Mouse (Mus musculus) liver, adult 2 months (tissue): ENCODE data around the gene Nudt21. TPM values are rescaled to one million over a fixed set of nuclear protein-coding genes. Genes with fewer than 3 reads are reported as not detected.

Experiments used
- DNase-seq: peaks from one replicate; pipeline ENCODE4 v3.0.0-alpha.2; 2011; ENCODE audit warnings: low read depth, low spot score; ENCODE audit errors: extremely low read depth
- H3K27ac ChIP-seq: fragments of 200-500 bp; replicated peaks from 2 replicates; pipeline ENCODE4 v1.5.1; 2012; ENCODE audit warnings: low read depth, mild to moderate bottlenecking, control low read depth, inconsistent platforms, low read length; ENCODE audit not compliant: insufficient read depth
- H3K27me3 ChIP-seq: fragments of 200-500 bp; 2 replicates; pipeline ENCODE4 v1.6.1; 2012; ENCODE audit warnings: mild to moderate bottlenecking, moderate library complexity, low read length, inconsistent platforms; ENCODE audit not compliant: control insufficient read depth, insufficient read depth
- H3K36me3 ChIP-seq: fragments of 200-500 bp; 2 replicates; pipeline ENCODE4 v1.6.1; 2012; ENCODE audit warnings: low read length, inconsistent platforms; ENCODE audit not compliant: control insufficient read depth, insufficient read depth
- H3K4me1 ChIP-seq: fragments of 200-500 bp; 2 replicates; pipeline ENCODE4 v1.6.1; 2011; ENCODE audit warnings: low read length; ENCODE audit not compliant: control insufficient read depth, insufficient read depth
- H3K4me3 ChIP-seq: fragments of 200-500 bp; 2 replicates; pipeline ENCODE4 v1.5.1; 2011; ENCODE audit warnings: low read depth, mild to moderate bottlenecking, control low read depth, low read length, moderate library complexity; ENCODE audit not compliant: insufficient read depth
- H3K79me2 ChIP-seq: fragments of 200-500 bp; 2 replicates; pipeline ENCODE4 v1.6.1; 2012; ENCODE audit warnings: inconsistent platforms, mild to moderate bottlenecking, low read length, moderate library complexity; ENCODE audit not compliant: control insufficient read depth, insufficient read depth
- H3K9ac ChIP-seq: fragments of 200-500 bp; 2 replicates; pipeline ENCODE4 v1.6.1; 2012; ENCODE audit warnings: low read depth, mild to moderate bottlenecking, control low read depth, inconsistent platforms, low read length
- CTCF ChIP-seq: fragments of 200-500 bp; IDR thresholded peaks from 2 replicates; pipeline ENCODE4 v1.5.1; 2011; ENCODE audit warnings: low read depth, low read length, control low read depth
- POLR2A ChIP-seq: fragments of 200-500 bp; IDR thresholded peaks from 2 replicates; pipeline ENCODE4 v1.6.1; 2011; ENCODE audit warnings: low read length, control low read depth; ENCODE audit not compliant: insufficient read depth; ENCODE audit errors: extremely low read depth
- WGBS: fragments of 180-500 bp; shearing (Covaris S2); methylation state at CpG from one replicate; pipeline ENCODE4 v1.1.7; 2018; 5-methylcytosine and 5-hydroxymethylcytosine counted together
- polyA plus RNA-seq: library from polyadenylated mRNA; depleted of rRNA; stranded (reverse); fragments of >200 nt; gene quantifications from 2 replicates; pipeline ENCODE4 v1.2.3, GENCODE M21; 2012
- total RNA-seq: library from RNA; depleted of rRNA; stranded (reverse); fragments of >200 nt; gene quantifications from 2 replicates; pipeline ENCODE4 v1.2.3, GENCODE M21; 2014

Gene Nudt21
- total and polyA plus RNA-seq, 2 experiments: 16.7 to 26.9 TPM

DNA sequence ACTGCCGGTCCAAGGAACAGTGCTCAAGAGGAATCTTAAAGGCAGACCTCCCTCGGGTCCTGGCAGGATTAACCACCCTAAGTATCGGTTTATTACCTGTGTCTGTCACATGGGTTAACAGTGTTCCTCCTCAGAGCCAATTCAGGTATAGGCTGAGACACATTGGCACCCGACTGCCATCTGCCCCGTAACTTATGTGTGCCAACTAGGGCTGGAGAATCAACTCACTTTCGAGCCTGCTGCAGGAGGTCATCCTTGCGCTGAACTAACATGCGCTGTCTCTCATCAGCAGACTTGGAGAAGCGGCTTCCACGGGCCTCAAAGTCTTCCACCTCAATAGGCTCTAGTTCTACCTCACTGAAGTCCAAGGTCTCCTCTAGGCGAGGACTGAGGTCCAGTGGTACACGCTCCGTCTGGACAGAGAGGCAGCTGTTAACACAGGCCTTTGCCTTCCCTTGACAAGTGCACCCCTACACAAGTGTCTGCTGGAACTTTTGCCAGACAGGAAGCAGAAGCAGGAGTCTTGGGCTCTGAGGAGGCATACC lies 62.9 kb downstream of the Nudt21 start:
- TF ChIP-seq POLR2A (no peak), CTCF (no peak)

DNA sequence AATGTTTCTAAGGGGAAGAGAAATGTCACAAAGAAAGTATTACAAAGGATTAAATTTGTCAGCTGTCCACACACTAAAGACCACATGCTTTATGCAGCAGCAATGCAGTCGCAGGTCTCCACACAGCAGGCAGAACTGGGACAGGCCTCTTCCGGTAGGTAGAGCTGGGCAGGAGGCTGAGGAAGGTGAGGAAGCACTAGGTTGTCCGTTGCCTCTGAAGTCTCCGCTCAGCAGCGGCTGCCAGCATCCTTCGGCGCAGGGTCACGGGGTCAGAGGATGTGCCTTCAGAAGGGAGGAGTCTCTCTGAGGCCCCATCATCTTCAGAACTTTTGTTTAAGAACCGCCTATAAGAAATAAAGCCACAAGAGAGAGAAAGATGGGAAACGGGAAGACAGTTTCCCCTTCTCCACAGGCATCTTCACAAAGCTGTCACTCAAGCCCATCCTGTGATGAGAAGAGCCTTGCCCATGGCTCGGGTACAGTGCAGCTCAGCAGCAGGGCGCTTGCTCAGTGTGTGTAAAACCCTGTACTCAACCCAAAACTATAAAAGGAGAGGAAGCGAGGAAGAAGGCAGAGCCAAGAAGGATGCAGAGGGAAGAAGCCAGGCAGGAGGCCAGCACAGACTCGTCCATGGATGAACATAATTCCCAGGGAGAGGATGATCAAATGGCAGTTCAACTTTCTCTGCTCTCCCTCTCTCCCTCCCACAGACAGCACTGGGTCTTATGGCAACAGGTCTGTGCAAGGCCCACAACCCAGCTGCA lies 63.7 kb downstream of the Nudt21 start:
- DNase-seq: no peak
- H3K27me3 ChIP-seq: no peaks in the 10 kb centered on the region
- 87% methylated on average over 14 of the region's 14 CpGs for WGBS
- TF ChIP-seq CTCF (no peak), POLR2A (no peak)
- H3K4me3 ChIP-seq: no peak overlapping the region
- H3K4me1 ChIP-seq: peaks cover 17% of the 10 kb centered on the region
- H3K36me3 ChIP-seq: peaks cover 52% of the 10 kb centered on the region
- no peaks in the 10 kb centered on the region for H3K79me2 ChIP-seq
- no peak overlapping the region for H3K9ac ChIP-seq
- H3K27ac ChIP-seq: no peak overlapping the region

More for the DNA sequence above, 62.9 kb downstream of the Nudt21 start:
- 85% methylated on average over 13 of the region's 13 CpGs for WGBS
- no peak for DNase-seq
- Histone ChIP-seq H3K27ac (peak overlapping the region; percentile 50; the same call in 1 of the 2 replicates), H3K27me3 (no peaks in the 10 kb centered on the region), H3K4me3 (no peak overlapping the region), H3K9ac (no peak overlapping the region), H3K4me1 (peaks cover 17% of the 10 kb centered on the region), H3K36me3 (peaks cover 59% of the 10 kb centered on the region), H3K79me2 (no peaks in the 10 kb centered on the region)

DNA sequence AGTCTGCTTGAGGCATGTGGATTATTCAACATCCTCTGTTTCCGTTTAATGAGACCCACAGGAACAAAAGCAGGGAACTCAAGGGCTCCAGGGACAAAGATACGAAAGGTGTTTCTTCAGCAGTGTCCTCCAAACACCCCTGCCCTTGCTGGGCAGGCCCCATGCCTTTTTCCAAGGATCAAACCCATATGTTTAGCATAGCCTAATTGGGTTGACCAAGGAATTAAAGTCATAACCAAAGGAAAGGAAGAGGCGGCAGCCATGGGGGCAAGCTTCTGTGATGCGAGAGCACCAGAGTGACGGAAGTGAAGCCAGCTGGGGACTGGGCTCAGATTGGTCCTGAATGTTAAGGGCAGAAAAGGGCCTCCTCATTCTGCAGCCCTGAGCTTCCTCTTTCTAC lies 64.6 kb downstream of the Nudt21 start:
- peaks cover 51% of the 10 kb centered on the region for H3K36me3 ChIP-seq
- no peaks in the 10 kb centered on the region for H3K27me3 ChIP-seq
- H3K9ac ChIP-seq: no peak overlapping the region
- H3K27ac ChIP-seq: no peak overlapping the region
- peaks cover 17% of the 10 kb centered on the region for H3K4me1 ChIP-seq
- 97% methylated on average over 5 of the region's 5 CpGs for WGBS
- no peaks in the 10 kb centered on the region for H3K79me2 ChIP-seq
- no peak for TF ChIP-seq CTCF
- no peak for TF ChIP-seq POLR2A
- no peak for DNase-seq
- no peak overlapping the region for H3K4me3 ChIP-seq

DNA sequence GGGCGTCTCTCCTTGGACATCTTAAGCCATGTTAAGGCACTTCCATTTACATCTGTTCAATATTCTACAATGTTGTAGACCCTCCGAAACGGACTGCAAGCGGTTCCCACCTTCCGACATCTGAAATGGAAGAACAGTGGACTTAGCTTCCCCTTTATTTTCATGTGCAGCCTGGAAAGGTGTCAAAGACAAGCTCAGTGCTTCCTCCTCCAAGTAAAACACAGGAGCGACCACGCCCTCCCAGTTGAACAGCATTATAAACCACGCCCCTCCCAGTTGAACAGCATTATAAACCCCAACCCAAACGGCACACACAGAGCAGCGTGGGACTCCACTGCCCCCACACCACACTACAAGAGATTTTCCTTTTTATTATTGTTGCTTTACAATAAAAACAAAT lies 65.4 kb downstream of the Nudt21 start:
- Histone ChIP-seq H3K27me3 (no peaks in the 10 kb centered on the region), H3K9ac (no peak overlapping the region), H3K79me2 (no peaks in the 10 kb centered on the region), H3K4me3 (no peak overlapping the region), H3K4me1 (peaks cover 16% of the 10 kb centered on the region), H3K36me3 (peaks cover 46% of the 10 kb centered on the region), H3K27ac (no peak overlapping the region)
- 96% methylated on average over 10 of the region's 10 CpGs for WGBS
- DNase-seq: no peak
- TF ChIP-seq CTCF (no peak), POLR2A (no peak)

DNA sequence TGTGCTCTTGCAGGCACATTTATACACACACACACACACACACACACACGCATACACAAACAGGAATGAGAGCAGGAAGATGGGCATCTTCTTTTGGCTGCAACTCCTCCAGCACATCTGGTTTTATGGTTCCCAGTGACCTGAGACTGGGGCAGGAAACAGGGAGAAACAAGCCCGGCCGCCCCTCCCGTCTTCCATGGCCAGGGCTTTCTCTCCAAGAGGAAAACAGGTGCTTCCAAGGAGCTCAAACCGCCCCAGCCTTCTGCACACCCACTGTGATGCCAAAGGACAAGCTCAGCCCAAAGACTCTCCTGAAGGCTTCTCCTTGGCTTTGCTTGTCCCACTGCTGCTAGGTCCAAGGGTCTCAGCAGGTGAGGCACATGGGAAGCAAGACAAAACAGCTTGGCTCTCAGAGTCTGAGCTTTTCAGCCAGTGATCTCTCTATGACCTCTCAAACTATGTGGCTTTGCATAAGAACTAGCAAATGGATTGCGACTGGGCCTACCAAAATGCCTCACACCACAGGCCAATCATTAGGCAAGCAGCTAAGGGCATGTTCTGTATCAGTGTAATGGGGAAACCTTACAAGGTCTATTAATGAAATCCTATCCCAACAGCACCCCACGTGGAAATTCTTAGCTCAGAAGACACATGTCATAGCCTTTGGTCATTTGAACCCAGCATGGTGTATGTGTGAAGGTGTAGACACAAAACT lies 67.0 kb downstream of the Nudt21 start:
- WGBS: 77% methylated on average over 7 of the region's 7 CpGs
- DNase-seq: no peak

More for the DNA sequence above, 67.0 kb downstream of the Nudt21 start:
- Histone ChIP-seq H3K4me3 (no peak overlapping the region), H3K36me3 (peaks cover 34% of the 10 kb centered on the region), H3K27me3 (no peaks in the 10 kb centered on the region), H3K4me1 (peaks cover 4% of the 10 kb centered on the region), H3K79me2 (no peaks in the 10 kb centered on the region), H3K9ac (no peak overlapping the region), H3K27ac (no peak overlapping the region)
- no peak for TF ChIP-seq CTCF
- TF ChIP-seq POLR2A: no peak
